Mouse (Mus musculus) liver, embryonic 14.5 days (tissue): ENCODE measurements around the gene Fut1.

Experiments
- CTCF ChIP-seq: IDR thresholded peaks from 2 replicates; pipeline ENCODE4 v1.5.1; 2016; ENCODE audit warnings: antibody characterized with exemption, low read depth, control low read depth
- EP300 ChIP-seq: IDR thresholded peaks from 2 replicates; pipeline ENCODE4 v1.6.1; 2016; ENCODE audit warnings: antibody characterized with exemption, low read depth

DNA sequence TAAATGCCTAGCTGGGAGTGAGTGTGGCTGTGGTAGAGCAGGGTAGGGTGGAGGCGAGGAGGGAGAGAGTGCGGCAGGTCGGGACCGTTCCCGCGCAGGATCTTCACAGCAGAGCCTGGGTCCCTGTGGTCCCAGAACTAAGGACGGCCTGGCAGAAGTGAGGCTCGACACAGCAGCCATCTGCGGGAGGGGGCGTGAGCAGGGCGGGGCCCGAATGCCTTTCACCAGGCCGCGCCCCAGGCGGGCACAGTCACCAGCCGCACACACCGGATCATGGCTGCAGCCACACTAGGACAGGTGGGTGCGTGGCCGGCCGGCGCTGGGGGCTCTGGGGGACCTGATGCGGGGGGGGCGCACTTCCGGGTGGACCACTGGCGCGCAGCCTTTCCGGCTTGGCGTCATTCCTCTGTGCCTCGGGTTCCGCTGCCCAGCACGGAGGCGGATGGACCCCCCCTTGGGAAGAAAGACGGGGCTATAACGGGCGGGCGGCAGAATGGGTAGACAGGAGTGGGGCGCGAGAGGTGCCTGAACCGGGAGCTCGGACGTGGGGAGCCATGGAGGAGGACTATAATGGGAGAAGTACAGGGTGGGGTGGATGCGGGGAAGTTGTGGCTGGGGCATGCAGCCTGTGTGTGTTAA is 46.9 kb upstream of the Fut1 start, which contains the start of gene Bcat2:
- no peak for TF ChIP-seq CTCF
- no peak for TF ChIP-seq EP300
